Mouse (Mus musculus) frontal cortex, postnatal 25 days (tissue): ENCODE data around the gene Abat.

Experiments used
- DNase-seq, 2 experiments: peaks; one replicate each; pipeline ENCODE4 v3.0.0; 2022; ENCODE audit warnings: low spot score in 2 of 2

Gene Abat

GRCm38 (mm10) chr16:8513236-8513906, at the start of gene Abat:
Abat (plus strand) TSS chr16:8513429.
- peak; percentile 85 to 91 for DNase-seq

GRCm38 (mm10) chr16:8470132-8470531, 43.1 kb upstream of the Abat start:
- DNase-seq, result no peak

GRCm38 (mm10) chr16:8470603-8471481, 42.4 kb upstream of the Abat start, which contains the start of gene Mettl22:
Mettl22 (plus strand) TSS chr16:8470788.
- DNase-seq, result peak; percentile 78 to 83

- no peak for DNase-seq
These were observed 25.7 kb upstream of the Abat start for GRCm38 (mm10) chr16:8487396-8488005.

GRCm38 (mm10) chr16:8489340-8489739, 23.9 kb upstream of the Abat start:
- DNase-seq, result no peak

- no peak for DNase-seq
These were observed 21.3 kb upstream of the Abat start for GRCm38 (mm10) chr16:8491743-8492490.

- peak; percentile 40 to 60 for DNase-seq
These were observed 19.0 kb upstream of the Abat start for GRCm38 (mm10) chr16:8494268-8494667.

GRCm38 (mm10) chr16:8496967-8497366, 16.3 kb upstream of the Abat start:
- DNase-seq, result no peak

GRCm38 (mm10) chr16:8504271-8504670, 9.0 kb upstream of the Abat start:
- no peak for DNase-seq

GRCm38 (mm10) chr16:8509894-8510293, 3.3 kb upstream of the Abat start:
- no peak for DNase-seq

- no peak for DNase-seq
These were observed 399 bp upstream of the Abat start for GRCm38 (mm10) chr16:8512830-8513229.

GRCm38 (mm10) chr16:8514180-8514579, 951 bp downstream of the Abat start:
- no peak for DNase-seq

GRCm38 (mm10) chr16:8520525-8520924, 7.3 kb downstream of the Abat start:
- no peak for DNase-seq

GRCm38 (mm10) chr16:8521322-8521721, 8.1 kb downstream of the Abat start:
- DNase-seq, result no peak

- DNase-seq, result peak; percentile 25 to 41
These were observed 10.4 kb downstream of the Abat start for GRCm38 (mm10) chr16:8523480-8524144.

GRCm38 (mm10) chr16:8524163-8524847, 11.1 kb downstream of the Abat start:
- DNase-seq, result no peak

- no peak for DNase-seq
These were observed 12.1 kb downstream of the Abat start for GRCm38 (mm10) chr16:8525293-8525692.

- no peak for DNase-seq
These were observed 12.6 kb downstream of the Abat start for GRCm38 (mm10) chr16:8525877-8526276.

- no peak for DNase-seq
These were observed 16.2 kb downstream of the Abat start for GRCm38 (mm10) chr16:8529389-8529788.

- DNase-seq, result no peak
These were observed 16.8 kb downstream of the Abat start for GRCm38 (mm10) chr16:8530018-8530417.

GRCm38 (mm10) chr16:8532461-8532860, 19.2 kb downstream of the Abat start:
- DNase-seq, result no peak
